Mouse (Mus musculus) adrenal gland, postnatal 36 days (tissue): Measurements from ENCODE around the gene Aldh3a2. TPM values are rescaled to one million over a fixed set of nuclear protein-coding genes. Genes with fewer than 3 reads are reported as not detected.
A peak's percentile ranks its signal among the peaks of the same experiment; 100 is the strongest.

Source experiments
- DNase-seq, 2 experiments: peaks; one replicate each; pipeline ENCODE4 v3.0.0; 2021; ENCODE audit warnings: mixed read lengths in 1 of 2
- total RNA-seq, 2 experiments: library from RNA; stranded (reverse); gene quantifications; 2 replicates each; pipeline ENCODE4 v1.2.3; 2021

The Aldh3a2 gene
- total RNA-seq, 2 experiments from 2014 or later, result 46.1 to 63.7 TPM

DNA sequence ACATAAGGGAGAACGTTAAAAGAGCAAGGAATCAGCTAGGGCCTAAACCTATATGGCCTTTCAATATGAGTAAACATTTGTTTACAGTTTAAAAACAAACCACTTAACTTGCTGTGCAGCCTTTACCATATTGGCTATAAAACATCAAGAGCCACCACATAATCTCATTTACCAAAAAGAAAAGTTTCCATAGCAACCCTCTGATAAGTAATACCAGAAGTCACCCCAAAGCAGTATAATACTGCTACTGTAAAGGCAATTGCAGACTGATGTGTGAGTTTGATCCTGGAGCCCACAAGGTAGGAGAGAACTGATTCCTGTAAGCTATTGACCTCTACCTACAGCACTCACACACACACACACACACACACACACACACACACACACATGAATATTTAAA lies 7.2 kb upstream of the Aldh3a2 start:
- no peak for DNase-seq

DNA sequence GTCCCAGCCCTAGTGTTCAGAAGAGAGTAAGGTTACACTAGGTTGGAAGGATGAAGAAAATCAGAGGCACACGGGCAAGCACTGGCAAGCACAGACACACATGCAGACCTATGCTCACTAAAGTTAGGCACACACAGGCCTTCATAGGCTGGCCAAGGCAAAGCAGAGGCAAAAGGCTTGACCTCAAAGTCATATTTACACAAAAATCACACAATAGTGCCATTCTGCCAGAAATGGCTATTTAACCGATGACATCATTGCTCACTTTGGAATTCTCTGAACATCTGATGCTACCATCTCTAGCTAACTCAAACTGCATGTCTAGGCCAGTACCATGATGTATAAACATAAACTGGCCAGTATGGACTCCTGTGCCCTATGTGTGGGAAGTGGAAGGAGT lies 6.7 kb upstream of the Aldh3a2 start:
- DNase-seq, result no peak

DNA sequence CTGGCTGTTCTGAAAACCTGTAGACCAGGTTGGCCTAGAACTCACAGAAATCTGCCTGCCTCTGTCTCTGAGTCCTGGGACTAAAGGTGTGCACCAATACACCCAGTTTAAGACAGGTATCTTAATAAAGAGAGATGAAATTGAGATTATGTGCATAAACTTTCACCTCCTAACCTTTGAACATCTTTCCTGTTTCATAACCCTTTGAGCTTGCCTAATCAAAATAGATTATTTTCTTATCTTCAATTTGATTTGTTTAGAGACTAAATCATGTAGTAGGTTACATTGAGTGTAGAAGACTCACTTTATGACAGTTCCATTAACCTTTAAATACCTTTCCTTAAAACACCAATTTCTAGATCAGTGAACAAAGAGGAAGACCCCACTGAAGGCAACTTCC lies 4.3 kb upstream of the Aldh3a2 start:
- DNase-seq, result no peak

DNA sequence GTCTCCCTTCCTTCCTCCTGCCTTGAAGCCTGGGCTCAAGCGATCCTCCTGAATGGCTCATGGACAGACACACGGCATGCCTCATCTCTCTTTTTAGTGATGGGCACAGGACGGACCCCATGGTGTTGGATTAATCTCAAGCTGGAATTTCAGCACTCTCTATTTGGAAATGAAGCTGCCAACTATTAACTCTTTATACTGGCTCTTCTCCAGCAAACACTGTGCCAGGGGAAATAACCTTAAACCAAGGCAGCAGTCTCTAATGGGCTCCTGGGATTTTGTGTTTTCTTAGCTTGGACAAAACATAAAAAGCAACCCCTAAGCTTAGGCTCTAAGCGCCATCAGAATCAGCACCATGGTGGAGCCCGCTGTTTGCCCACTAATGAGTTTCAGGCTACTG lies 3.1 kb upstream of the Aldh3a2 start:
- DNase-seq, result no peak

DNA sequence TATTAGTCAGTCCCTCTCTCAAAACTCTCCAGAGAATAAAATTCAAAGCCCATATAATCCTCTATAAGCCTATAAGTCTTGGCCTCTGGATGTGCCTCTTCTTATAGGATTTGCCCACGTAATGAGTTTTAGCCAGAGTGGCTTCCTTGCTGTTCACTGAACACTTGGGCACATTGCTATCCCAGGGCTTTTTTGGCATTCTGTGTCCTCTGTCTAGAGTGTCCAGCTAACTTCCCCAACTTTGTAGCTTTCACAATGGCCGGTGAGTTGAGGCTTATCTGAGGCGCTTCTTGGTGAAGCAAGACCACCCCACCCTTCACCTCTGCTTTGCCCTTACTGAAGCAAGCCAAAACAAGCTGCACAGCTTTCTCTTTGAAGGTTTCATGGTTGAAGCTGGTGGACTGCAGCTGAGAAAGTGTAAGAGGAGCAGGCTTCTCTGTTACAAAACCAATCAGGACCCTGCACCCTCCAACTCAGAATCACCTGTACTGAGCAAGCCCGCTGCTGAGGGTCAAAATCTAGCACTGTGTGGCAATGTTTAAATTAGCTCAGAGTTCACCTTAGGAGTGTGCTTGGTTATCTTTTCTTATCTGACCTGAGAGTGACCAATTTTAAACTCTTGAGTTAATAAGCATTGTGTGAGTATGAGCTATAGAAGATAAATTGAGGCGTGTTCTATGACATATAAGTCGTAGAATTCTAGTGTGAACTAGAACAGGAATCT lies 1.5 kb upstream of the Aldh3a2 start:
- DNase-seq, result no peak

DNA sequence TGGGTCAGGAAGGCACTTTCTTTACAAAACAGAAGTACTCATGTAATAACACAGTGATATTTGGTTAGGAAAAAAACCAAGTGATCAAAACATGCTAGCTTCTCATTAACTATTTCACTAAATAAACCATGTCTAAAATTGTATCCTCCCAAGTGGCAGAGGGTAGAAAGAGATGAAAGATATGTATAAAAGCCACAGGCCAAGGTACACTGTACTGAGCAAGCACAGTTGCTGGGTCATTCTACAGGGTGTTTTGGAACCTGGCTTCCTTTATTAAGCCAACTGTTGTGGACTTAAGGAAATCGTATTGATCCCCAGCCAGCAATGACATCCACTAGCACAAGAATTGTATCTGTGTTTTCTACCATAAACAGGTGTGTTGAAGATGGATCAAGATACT lies 3.4 kb downstream of the Aldh3a2 start:
- no peak for DNase-seq

DNA sequence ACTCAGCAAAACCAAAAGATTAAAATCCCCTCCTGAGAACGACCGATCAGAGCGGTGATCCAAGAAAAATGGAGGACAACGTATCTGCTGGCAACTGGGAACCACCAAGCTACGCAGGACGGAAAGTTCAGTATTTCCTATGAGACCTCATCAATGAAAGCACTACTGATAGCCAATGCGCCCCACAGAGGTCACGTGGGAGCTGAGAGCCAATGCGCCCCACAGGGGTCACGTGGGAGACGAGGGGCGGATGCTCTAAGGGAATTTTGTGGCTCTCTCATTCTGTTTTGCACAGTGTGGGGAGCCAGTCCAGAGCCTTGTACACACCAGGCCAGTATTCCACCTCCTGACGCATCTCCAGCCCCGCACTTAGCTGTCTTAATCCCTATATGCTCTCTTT lies 4.7 kb downstream of the Aldh3a2 start:
- no peak for DNase-seq

DNA sequence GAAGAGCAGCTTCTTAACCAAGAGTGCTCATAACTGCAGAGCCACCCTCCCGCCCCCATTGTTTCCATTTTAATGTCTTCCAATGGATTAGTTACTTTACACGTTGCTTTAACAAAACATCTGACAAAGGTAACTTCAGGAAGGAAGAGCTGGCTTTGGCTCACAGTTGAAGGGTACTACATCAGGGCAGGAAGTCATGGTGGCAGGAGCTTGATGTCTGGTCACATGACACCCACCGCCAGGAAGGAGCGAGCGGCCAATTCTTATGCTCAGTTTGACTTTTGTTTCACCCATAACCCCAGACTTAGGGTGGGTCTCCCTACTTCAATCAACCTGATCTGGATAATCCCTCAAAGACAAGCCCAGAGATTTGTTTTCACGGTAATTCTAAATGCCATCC lies 8.2 kb downstream of the Aldh3a2 start:
- DNase-seq, result no peak

DNA sequence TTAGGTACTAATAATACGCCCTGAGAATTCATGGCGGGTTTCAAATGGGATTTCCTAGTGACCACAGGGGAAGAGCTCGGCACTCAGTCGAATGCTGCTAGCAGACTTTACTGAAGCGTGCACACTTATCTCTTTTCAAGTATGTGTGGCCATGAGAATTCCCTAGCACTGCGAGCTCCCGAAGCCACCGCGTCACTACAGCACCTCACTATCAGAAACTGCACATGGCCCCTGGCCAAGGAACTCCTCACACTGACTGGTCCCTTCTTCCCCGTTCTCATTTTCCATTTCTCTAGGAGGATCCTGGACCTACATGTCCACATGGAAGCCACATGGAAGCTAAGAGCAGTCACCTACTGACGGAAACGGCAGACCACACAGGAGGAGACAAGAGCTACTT lies 14.5 kb downstream of the Aldh3a2 start:
- no peak for DNase-seq

DNA sequence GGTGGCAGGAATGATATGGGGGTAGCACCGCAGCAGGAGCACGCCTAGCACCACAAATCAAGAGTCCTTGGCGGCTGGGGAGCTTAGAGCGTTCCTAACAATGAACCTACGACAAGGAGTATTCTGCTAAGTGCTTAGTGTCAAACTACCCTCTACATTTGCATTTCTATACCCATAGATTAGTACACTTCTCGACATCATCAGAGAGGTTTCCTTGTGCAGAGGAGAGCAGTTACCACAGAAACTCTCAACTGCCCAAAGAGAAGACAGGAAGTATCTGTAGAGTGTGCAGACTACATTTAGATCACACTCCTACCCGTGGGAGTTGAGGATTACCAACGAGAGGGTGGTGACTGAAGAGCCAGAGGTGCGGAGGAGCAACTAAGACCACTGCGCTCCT lies 15.5 kb downstream of the Aldh3a2 start:
- DNase-seq, result no peak

DNA sequence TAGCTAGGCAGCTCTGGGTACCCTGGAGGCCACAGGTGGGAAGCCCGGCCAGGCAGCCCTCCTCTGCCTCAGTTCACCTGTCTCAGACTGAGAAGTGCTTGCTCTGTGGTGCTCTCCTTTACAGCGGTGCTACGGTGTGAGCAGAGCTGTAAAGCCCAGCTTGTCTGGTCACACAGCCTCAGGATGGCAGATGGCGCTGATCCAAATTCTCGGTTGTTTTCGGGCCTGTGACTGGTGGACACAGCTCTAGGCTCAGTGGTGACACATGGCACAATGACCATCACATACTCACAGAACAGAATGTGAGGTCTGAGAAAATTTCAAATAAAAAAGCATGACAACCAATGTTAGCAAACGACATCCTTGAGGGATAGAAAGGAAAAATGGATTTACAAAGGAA lies 22.9 kb downstream of the Aldh3a2 start:
- no peak for DNase-seq

DNA sequence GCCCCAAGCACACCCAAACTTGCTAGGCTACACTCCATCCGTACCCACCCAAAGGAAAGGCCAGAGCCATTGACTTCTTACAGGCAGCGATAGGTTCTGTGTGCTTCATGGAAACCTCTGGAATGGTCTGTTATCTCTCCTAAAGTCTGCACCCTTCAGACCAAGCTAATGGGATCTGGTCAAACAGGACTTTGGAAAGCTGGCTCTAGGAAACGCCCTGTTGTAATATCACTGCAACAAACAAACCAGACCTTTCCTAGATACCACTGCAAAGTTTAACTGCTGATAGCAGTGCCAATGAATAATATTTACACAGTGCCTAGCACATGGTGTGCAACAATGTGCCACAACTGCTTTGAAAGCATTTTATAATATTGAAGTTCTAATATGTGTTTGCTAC lies 31.2 kb downstream of the Aldh3a2 start:
- DNase-seq, result no peak

DNA sequence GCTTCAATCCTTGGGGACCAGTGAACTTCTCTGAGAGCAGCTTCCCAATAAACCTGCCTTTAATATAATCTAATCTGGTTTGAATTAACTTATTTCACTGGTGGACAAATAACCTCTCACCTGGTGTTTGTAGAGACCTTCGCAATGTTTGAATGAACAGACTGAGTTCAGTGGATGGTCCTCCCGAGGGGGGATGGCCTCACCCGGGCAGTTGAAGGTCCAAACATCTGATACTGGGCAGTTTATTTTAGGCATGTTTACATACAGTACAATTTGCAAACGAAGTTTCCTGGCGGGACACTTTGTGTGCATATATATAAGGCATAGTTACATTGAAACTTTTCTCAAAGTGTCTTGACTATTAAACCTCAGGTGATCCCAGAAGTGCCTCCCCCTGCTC lies 33.1 kb downstream of the Aldh3a2 start:
- DNase-seq, result no peak

DNA sequence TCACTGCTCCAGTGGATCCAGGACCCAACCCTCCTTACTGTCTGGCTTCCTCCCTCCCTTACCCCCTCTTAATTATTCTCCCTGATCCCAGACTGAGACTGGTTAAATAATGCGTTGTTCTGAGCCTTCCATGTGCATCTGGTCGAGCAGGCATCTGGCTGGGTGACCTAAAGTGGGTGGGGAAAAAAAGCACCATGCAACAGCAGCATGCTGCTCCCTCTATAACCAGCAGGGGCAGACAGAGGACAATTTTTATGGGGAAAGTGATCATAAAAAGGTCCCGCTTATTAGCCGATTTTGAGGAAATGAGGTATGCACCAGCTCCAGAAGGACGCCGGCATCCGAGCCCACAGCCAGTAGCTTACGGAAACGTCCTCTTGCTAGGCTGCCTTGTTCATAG lies 35.9 kb downstream of the Aldh3a2 start:
- peak; percentile 54 to 70 for DNase-seq

DNA sequence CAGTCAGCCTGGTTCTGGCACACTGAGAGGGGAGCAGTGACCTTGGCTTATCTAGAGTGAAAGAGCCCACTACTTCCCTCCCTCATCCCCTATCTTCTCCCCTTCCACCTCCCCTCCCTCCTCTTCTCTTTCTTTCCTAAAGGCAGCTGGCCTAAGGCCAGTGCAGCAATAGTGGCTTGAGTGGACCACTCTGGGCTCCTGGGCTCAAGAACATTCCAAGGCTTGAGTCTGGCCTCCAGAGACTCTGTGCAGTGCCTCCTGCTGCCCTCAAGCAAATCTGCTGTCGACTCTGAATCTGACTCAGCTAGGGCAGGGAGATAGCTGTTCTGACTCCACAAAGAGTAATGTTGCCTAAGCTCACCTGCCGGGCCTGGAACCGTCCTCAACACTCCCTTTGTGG lies 38.9 kb downstream of the Aldh3a2 start:
- DNase-seq, result no peak

DNA sequence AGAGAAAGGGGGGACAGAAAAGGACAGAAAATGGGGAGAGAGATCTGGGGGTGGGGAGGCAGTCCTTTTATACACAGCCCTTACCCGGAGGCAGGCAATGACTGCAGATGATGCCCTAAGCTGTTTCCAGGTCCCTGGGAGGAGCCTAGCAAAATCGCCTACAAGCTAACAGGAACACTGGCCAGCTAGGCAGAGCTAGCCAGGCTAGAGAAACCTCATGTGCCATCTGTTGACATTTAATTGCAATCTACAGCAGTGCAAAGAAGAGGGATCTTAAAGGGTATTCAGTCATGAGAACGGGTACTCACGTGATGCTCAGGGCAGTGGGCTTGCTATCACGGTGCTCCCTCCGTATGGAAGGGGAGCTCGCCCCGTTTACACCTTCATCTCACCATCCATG lies 39.4 kb downstream of the Aldh3a2 start:
- DNase-seq, result no peak

DNA sequence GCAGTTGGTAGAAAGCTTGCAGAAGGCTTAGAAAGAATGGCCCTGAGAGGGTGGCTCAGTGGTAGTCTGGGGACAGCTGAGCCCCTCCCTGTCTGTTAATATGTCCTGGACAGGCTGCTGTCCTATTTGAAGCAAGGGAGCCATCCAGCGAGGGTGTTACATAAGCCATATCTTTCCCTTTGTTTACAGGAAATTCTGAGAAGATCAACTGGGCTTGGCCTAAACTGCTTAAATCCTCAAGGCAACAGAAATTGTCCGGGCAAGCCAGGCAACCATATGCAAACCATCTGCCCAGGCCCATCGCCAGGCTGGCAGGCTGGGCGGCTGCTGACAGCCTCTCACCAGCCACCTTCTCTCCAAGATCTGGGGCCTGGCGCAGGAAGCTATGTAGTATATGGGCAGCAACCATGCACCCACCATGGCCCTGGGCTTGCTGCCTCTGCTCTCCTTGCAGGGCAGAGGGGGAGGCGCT lies 41.3 kb downstream of the Aldh3a2 start:
- DNase-seq, result no peak

DNA sequence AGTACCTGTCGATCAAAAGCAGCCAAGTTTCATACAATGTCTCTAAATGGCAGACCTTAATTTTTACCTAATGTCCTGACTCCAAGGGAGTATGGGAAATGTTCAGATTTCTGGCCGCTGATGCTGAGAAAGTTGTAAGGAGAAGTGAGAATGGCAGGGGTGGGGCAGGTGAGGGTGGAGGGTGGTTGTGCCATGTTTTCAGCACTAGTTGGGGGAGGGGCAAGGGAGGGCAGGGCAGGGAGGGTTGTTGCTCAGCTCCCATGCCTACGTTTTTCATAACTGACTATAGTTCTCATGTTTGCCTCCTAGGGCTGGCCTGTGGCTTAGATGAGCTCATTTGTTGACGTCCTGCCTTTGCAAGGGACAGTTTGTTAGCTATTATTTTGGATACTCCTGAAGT lies 41.8 kb downstream of the Aldh3a2 start:
- no peak for DNase-seq

DNA sequence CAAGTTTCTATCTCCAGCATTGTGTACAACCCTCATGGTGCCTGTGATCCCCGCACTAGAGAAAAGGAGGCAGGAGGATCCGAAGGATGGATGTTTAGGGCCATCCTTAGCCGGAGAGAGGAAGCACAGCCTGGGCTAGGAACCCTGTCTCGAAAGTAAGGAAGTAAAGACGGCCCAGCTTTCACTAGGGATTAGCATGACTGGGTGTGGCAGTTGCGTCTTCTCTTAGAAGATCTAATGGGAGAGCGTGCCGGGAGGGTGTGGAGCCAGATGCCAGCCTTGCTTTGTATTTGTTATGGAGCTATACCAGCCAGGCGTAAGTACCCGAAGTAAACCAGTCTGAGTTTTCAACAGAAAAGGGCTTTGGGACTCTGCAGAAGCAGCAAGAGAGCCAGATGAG lies 42.4 kb downstream of the Aldh3a2 start:
- no peak for DNase-seq

DNA sequence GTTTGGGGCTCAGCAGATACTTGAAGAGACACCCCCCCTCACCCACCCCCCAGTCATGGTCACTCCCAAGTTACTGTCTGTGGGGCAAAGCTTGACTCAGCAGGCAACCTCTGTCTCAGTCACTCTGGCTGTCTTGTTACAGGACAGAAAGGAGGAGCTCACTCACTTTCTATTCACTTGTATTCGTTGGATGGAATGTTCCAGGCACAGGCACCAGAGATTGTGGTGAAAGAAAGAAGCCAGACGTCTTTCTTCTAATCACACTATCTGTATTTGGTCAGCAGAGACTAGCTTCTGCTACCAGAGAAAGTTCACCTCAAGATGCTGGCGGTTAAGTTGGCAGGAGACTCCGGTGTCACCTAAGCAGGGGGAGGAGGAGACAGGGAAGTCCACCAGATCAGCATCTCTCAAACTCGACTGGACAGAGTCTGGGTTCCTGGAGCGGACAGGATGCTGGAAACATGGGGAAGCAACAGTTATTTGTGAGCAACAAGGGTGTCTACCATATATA lies 43.0 kb downstream of the Aldh3a2 start:
- DNase-seq, result no peak

DNA sequence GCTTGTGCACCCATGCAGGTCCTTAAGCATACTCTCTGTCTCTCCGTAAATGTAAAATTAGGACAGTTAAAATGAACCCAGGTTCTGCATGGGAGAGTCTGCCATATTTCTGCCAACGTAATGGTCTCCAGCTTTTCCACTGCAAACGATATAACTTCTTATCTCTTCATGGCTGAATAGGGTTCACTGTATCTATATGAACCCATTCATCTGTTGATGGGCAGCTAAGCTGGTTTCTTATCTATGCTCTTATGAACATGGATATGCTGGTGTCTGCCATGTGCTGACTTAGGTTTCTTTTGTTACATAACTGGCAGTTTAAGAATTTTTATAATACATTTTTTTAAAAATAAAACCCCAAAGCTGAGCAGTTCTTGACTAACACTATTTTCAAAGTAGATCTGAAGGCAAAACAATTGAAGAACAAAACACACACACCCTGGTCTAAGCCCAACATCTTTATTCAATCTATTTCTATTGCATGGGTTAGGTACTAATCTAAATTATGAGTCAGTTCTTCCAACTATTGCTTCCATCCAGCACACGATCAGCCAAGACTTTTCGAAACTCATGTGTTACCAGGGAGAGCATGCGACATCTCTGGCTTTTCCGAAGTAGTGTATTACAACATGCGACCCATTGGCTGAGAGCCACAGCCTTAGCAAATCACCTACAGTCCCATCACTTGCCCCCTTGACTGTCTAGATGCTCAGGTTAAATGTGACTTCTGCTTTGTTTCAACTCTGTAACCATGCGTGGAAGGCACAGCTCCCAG lies 44.1 kb downstream of the Aldh3a2 start:
- DNase-seq, result peak in 1 of 2 experiments; percentile 22

DNA sequence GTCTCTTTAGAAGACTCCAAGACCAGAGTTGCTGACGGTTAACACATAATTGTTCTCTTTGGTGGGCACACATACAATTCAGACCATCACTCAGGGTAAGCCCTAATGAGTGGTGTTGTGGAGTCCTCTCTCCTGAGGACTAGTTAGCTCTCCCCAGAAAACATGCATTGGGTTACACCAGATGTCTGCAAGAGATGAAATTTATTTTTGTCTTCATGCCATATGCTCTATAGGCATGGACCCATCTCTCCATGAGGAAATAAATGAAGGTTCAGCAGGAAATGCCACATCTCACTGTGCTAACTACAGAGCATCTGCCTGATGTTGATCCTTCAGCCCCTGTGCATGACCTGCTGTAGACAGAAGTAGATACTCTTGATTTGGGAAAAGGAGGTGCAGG lies 45.3 kb downstream of the Aldh3a2 start:
- DNase-seq, result no peak

DNA sequence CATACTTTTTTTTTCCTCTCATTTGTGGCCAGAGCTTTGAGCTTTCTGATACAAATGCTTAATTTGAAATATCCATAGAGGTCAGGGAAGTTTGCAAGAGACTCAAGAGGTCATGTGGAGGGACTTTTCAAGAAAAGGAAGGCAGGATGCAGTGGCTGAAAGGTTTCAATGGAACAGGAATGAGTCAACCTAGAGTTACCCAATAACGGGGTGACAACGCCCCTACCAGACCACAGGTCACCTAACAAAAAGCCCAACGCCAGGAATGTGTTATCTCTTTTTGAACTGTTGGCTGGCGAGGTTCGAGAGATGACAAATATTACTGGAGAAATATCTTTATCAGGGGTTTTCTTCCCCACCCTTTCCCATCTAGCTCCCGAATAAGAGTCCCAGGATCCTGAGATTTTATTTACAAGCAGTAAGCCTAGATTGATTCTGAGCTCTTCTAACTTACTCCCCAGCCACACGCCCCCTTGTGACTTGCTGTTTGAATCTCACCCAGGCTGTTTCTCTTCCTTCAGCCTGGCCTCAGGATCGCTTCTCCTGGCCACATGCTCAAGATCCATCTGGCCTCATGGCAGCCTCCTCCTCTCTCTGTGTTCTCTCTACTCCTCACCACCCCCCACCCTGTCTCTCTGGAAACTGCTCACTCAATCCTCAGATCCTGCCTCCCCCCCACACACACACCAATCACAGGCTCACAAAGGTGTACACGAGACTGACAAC lies 46.9 kb downstream of the Aldh3a2 start:
- DNase-seq, result no peak
